Mouse (Mus musculus): Measurements from ENCODE around the gene Krtap5-5.
"Not testable (repeated sequence)": the region's sequence is repeated elsewhere in the genome, so short reads cannot be mapped to it uniquely, and the experiment has no call there.

Gene Krtap5-5

GRCm38 (mm10) chr7:142229871-142230270, at the start of gene Krtap5-5:
Gene Krtap5-5, minus strand, starts transcription at chr7:142229971.
- DNase-seq (ENCODE audit: low read depth, low spot score), result not testable (repeated sequence)

DNA sequence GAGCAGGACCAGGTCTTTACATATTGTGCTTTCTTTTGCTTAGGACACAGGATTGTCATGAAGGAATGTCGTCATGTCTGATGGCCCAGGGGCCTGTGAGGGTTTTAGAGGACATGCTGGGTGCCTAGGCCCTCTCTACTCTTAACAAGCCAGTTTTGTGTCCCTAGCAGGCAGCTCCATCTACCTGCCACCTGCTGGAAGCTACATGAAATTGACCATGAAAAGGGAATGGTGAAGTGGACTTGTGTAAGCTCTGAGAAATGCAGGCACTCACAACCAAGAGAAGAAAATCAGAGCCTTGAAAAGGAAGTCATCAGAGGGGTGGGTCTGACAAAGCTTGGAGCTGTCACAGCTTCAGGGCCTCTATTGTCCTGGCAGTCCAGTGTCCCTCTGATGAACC, 49.5 kb upstream of the Krtap5-5 start:
- not testable (repeated sequence) for DNase-seq (ENCODE audit: low read depth, low spot score)

GRCm38 (mm10) chr7:142278183-142278582, 48.4 kb upstream of the Krtap5-5 start:
- peak; percentile 73 for DNase-seq (ENCODE audit: low read depth, low spot score)

DNA sequence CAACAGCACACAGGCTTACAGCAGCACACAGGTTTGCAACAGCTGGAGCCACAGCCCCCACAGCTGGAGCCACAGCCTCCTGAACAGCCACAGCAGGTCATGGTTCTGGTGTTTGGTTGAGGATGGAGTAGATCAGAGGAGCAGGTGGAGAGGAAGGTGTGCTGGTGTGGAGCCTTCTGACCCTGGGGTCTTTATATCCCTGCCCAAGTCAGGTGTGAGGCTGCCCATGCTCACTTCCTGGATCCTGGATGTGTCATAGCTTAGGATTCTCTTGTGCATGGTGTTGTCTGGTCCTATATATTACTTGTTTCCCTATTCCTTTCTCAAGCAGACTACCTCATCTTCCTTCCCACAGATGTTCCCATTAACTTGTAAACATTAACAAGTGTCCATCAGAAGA, 44.5 kb upstream of the Krtap5-5 start, which contains the start of gene Gm4559:
TSS of gene Gm4559 (minus strand) at position 101 of the 400 bp plus-strand sequence.
- DNase-seq (ENCODE audit: low read depth, low spot score), result not testable (repeated sequence)

DNA sequence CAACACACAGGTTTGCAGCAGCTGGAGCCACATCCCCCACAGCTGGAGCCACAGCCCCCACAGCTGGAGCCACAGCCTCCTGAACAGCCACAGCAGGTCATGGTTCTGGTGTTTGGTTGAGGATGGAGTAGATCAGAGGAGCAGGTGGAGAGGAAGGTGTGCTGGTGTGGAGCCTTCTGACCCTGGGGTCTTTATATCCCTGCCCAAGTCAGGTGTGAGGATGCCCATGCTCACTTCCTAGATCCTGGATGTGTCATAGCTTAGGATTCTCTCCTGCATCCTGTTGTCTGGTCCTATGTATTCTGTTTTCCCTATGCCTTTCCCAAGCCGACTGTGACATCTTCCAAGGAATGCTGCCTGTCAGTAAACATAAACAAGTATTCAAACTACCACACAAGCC, 28.5 kb upstream of the Krtap5-5 start, which contains the start of gene Gm2431:
TSS of gene Gm2431 (minus strand) at position 101 of the 400 bp plus-strand sequence.
- DNase-seq (ENCODE audit: low read depth, low spot score), result not testable (repeated sequence)

DNA sequence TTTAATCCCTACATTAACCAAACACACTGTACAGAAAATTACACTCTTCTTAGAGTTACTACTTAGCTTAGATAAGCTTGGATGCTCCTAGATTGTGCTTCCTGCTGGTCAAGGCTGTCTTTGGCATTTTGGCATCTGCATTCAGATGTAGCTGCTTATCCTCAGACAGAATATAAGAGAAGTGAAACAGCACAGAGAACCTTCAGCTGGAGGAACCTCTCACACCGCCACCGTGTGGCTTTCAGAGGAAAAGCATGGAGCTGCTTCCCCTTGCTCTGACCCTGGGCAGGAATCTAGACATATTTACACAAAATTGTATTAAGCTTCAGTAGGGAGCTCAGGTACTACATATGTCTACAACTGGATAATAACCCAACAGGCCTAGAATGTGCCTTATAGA, 25.7 kb upstream of the Krtap5-5 start:
- peak; percentile 46 for DNase-seq (ENCODE audit: low read depth, low spot score)

- peak; percentile 48 for DNase-seq (ENCODE audit: low read depth, low spot score)
These were observed 20.1 kb upstream of the Krtap5-5 start for GRCm38 (mm10) chr7:142249824-142250223.

DNA sequence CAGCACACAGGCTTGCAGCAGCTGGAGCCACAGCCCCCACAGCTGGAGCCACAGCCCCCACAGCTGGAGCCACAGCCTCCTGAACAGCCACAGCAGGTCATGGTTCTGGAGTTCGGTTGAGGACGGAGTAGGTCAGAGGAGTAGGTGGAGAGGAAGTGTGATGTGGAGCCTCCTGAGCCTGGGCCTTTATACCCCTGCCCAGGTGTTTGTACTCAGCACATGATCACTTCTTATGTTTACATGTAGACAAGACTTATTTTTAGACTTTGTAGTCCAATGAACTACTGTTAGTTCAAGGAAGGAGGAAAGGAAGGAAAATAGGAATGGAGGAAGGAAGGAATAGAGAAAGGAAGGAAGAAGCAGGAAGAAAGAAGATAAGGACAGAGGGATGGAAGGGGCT, 11.2 kb upstream of the Krtap5-5 start, which contains the start of gene Gm40460:
TSS of gene Gm40460 (minus strand) at position 101 of the 400 bp plus-strand sequence.
- DNase-seq (ENCODE audit: low read depth, low spot score), result no peak

GRCm38 (mm10) chr7:142231540-142231939, 1.8 kb upstream of the Krtap5-5 start:
- DNase-seq (ENCODE audit: low read depth, low spot score), result no peak

DNA sequence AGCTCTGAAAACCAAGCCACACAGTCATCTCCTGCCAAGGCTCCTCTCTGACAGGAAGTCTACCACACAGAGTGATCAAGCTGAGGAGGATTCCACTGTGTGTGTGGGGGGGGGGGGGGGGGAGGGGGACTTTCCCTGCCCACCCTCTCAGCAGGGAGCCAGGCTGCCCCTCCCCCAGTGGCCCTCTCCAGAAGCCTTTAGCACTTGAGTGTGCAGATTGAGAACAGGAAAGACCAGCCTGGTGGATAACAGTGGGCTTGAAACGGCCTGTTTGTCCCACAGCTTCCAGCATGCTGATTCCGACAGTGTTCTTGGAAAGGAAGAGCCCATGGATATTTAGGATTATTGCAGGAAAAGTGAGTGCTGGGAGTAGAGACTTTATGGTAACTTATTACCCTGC, 5.3 kb downstream of the Krtap5-5 start:
- DNase-seq (ENCODE audit: low read depth, low spot score), result no peak

GRCm38 (mm10) chr7:142212136-142212535, 17.6 kb downstream of the Krtap5-5 start:
- DNase-seq (ENCODE audit: low read depth, low spot score), result not testable (repeated sequence)

DNA sequence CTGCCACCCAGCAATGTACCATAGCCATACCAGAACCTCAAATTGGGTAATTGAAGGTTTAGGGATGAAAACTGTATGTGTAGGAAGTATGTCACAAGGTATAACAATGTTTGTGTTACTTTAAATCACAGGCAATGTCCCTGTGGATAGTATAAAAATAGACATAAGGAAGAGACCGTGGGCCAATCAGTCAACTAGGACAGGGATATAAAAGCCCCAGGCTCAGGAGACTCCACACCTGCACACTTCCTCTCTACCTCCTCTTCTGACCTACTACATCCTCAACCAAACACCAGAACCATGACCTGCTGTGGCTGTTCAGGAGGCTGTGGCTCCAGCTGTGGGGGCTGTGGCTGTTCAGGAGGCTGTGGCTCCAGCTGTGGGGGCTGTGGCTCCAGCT, 18.2 kb downstream of the Krtap5-5 start, which contains the start of gene Gm7579:
TSS of gene Gm7579 (plus strand) at position 301 of the 400 bp plus-strand sequence.
- no peak for DNase-seq (ENCODE audit: low read depth, low spot score)

GRCm38 (mm10) chr7:142206891-142207290, 22.9 kb downstream of the Krtap5-5 start:
- not testable (repeated sequence) for DNase-seq (ENCODE audit: low read depth, low spot score)

DNA sequence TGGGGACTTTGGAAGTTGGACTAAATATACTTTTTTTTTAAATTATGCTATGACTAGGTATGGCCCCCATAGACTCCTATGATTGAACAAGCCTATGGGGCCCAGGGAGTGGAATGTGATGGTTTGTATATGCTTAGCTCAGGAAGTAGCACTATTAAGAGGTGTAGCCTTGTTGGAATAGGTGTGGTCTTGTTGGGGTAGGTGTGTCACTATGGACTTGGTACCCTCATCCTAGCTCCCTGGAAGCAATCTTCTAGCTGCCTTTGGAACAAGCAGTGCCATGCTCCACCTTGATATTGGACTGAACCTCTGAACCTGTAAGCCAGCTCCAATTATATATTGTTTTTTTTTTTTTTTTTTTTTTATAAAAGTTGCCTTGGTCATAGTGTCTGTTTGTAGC, 24.3 kb downstream of the Krtap5-5 start:
- DNase-seq (ENCODE audit: low read depth, low spot score), result no peak

DNA sequence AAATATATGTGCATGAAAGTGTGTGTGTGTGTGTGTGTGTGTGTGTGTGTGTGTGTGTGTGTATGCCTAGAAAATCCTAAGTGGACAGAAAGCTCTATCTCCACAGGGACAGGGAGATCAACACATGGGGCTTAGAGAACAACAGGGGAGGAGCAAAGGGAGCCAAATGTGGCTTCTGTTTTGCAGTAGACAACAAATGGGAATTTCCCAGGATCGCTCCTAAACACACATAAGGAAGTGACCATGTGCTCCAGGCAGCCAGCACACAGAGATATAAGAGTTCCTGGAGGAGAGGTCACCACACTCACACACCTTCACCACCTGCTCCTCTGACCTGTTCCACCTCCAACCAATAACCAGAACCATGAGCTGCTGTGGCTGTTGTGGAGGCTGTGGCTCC, 28.7 kb downstream of the Krtap5-5 start, which contains the start of gene Krtap5-3:
TSS of gene Krtap5-3 (plus strand) at position 301 of the 400 bp plus-strand sequence.
- DNase-seq (ENCODE audit: low read depth, low spot score), result no peak

DNA sequence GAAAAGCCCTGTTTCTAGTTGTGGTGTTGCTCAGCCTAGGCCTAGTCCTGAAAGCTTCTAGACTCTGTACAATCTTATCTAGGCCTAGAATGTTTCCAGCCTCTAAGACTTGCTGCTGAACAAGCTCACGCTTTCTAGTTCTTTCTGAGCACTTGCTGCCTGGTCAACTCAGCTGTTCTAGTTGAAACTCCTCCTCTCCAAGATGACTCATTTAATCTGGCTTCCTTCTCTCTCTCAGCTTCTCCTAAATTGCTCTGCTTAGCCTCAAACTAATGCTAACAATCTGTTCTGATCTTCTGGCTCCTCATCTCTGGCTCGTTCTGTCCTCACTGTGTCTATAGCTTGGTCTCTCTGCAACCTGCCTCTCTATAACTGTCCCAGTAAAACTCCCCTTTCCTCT, 31.0 kb downstream of the Krtap5-5 start:
- DNase-seq (ENCODE audit: low read depth, low spot score), result no peak

DNA sequence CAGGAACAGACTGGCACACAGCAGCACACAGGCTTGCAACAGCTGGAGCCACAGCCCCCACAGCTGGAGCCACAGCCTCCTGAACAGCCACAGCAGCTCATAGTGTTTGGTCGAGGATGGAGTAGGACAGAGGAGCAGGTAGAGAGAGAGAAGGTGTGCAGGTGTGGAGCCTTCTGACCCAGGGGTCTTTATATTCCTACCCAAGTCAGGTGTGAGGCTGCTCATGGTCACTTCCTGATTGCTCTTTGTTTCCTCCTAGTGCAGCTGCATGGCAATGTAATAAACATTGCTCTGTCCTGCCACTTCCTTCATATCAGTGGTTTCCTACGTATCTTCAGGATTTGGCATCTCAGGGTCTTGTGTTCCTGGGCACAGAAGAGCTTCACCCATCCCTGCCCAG, 39.5 kb downstream of the Krtap5-5 start, which contains the start of gene Gm10153:
TSS of gene Gm10153 (minus strand) at position 101 of the 400 bp plus-strand sequence.
- no peak for DNase-seq (ENCODE audit: low read depth, low spot score)

GRCm38 (mm10) chr7:142188156-142188555, 41.6 kb downstream of the Krtap5-5 start:
- DNase-seq (ENCODE audit: low read depth, low spot score), result no peak

- no peak for DNase-seq (ENCODE audit: low read depth, low spot score)
These were observed 48.8 kb downstream of the Krtap5-5 start for GRCm38 (mm10) chr7:142181021-142181420.
